Mouse (Mus musculus): ENCODE data around the gene Cmbl.

- TF ChIP-seq GATA1 (IDR thresholded peaks at IDR 0.05; ENCODE audit: borderline replicate concordance, low read length) (no peak), FLI1 (IDR thresholded peaks at IDR 0.05; ENCODE audit: low read length) (no peak)
Observed at GRCm38 (mm10) chr15:31565184-31565583, at the start of gene Cmbl.
